Mouse (Mus musculus): ENCODE data around the gene Pitpnm3. TPM values are rescaled to one million over a fixed set of nuclear protein-coding genes. Genes with fewer than 3 reads are reported as not detected.
A peak's percentile ranks its signal among the peaks of the same experiment; 100 is the strongest.

The Pitpnm3 gene
- polyA plus RNA-seq, 1 experiment = 55.9 TPM

GRCm38 (mm10) chr11:72032589-72032988 lies 103.0 kb downstream of the Pitpnm3 start:
- Histone ChIP-seq H3K4me1 (ENCODE audit: control insufficient read depth, insufficient read depth, low read length) (no peaks in the 10 kb centered on the region), H3K27me3 (ENCODE audit: control insufficient read depth, insufficient read depth, low read length) (no peaks in the 10 kb centered on the region), H3K4me3 (replicated peaks; ENCODE audit: insufficient read depth, low read depth, low read length) (no peak overlapping the region), H3K27ac (ENCODE audit: insufficient read depth, low read length) (no peak overlapping the region)
- TF ChIP-seq POLR2A (IDR thresholded peaks at IDR 0.05; ENCODE audit: borderline replicate concordance, insufficient read depth, low read length) = no peak
- no peak for TF ChIP-seq CTCF (IDR thresholded peaks at IDR 0.05; ENCODE audit: borderline replicate concordance, insufficient read depth, low read depth, low read length)
- WGBS = 92% methylated on average over 3 of the region's 3 CpGs
- DNase-seq = no peak

- no peak for DNase-seq
- 69% methylated on average over 4 of the region's 4 CpGs for WGBS
- Histone ChIP-seq H3K27me3 (ENCODE audit: control insufficient read depth, insufficient read depth, low read length) (no peaks in the 10 kb centered on the region), H3K4me1 (ENCODE audit: control insufficient read depth, insufficient read depth, low read length) (no peaks in the 10 kb centered on the region), H3K27ac (ENCODE audit: insufficient read depth, low read length) (no peak overlapping the region), H3K4me3 (replicated peaks; ENCODE audit: insufficient read depth, low read depth, low read length) (no peak overlapping the region)
- TF ChIP-seq CTCF (IDR thresholded peaks at IDR 0.05; ENCODE audit: borderline replicate concordance, insufficient read depth, low read depth, low read length) = no peak
- no peak for TF ChIP-seq POLR2A (IDR thresholded peaks at IDR 0.05; ENCODE audit: borderline replicate concordance, insufficient read depth, low read length)
These were observed 103.5 kb downstream of the Pitpnm3 start for GRCm38 (mm10) chr11:72032091-72032490.

GRCm38 (mm10) chr11:72031353-72031752 lies 104.2 kb downstream of the Pitpnm3 start:
- Histone ChIP-seq H3K4me3 (replicated peaks; ENCODE audit: insufficient read depth, low read depth, low read length) (no peak overlapping the region), H3K4me1 (ENCODE audit: control insufficient read depth, insufficient read depth, low read length) (no peaks in the 10 kb centered on the region), H3K27me3 (ENCODE audit: control insufficient read depth, insufficient read depth, low read length) (no peaks in the 10 kb centered on the region), H3K27ac (ENCODE audit: insufficient read depth, low read length) (no peak overlapping the region)
- 68% methylated on average over 7 of the region's 7 CpGs for WGBS
- no peak for DNase-seq
- no peak for TF ChIP-seq POLR2A (IDR thresholded peaks at IDR 0.05; ENCODE audit: borderline replicate concordance, insufficient read depth, low read length)
- TF ChIP-seq CTCF (IDR thresholded peaks at IDR 0.05; ENCODE audit: borderline replicate concordance, insufficient read depth, low read depth, low read length) = no peak

GRCm38 (mm10) chr11:72029143-72029542 lies 106.4 kb downstream of the Pitpnm3 start:
- Histone ChIP-seq H3K27me3 (ENCODE audit: control insufficient read depth, insufficient read depth, low read length) (no peaks in the 10 kb centered on the region), H3K4me3 (replicated peaks; ENCODE audit: insufficient read depth, low read depth, low read length) (no peak overlapping the region), H3K27ac (ENCODE audit: insufficient read depth, low read length) (no peak overlapping the region), H3K4me1 (ENCODE audit: control insufficient read depth, insufficient read depth, low read length) (no peaks in the 10 kb centered on the region)
- WGBS = 17% methylated on average over 23 of the region's 23 CpGs
- no peak for TF ChIP-seq POLR2A (IDR thresholded peaks at IDR 0.05; ENCODE audit: borderline replicate concordance, insufficient read depth, low read length)
- peak; percentile 47 for TF ChIP-seq CTCF (IDR thresholded peaks at IDR 0.05; ENCODE audit: borderline replicate concordance, insufficient read depth, low read depth, low read length)
- DNase-seq = no peak

- TF ChIP-seq CTCF (IDR thresholded peaks at IDR 0.05; ENCODE audit: borderline replicate concordance, insufficient read depth, low read depth, low read length) (no peak), POLR2A (IDR thresholded peaks at IDR 0.05; ENCODE audit: borderline replicate concordance, insufficient read depth, low read length) (no peak)
- H3K27me3 ChIP-seq (ENCODE audit: control insufficient read depth, insufficient read depth, low read length) = no peaks in the 10 kb centered on the region
- WGBS = 91% methylated on average over 9 of the region's 9 CpGs
These were observed 107.7 kb downstream of the Pitpnm3 start for GRCm38 (mm10) chr11:72027836-72028235.

GRCm38 (mm10) chr11:72026516-72026915 lies 109.1 kb downstream of the Pitpnm3 start:
- Histone ChIP-seq H3K27me3 (ENCODE audit: control insufficient read depth, insufficient read depth, low read length) (no peaks in the 10 kb centered on the region), H3K4me3 (replicated peaks; ENCODE audit: insufficient read depth, low read depth, low read length) (no peak overlapping the region), H3K4me1 (ENCODE audit: control insufficient read depth, insufficient read depth, low read length) (no peaks in the 10 kb centered on the region), H3K27ac (ENCODE audit: insufficient read depth, low read length) (no peak overlapping the region)
- no peak for DNase-seq
- WGBS = 92% methylated on average over 9 of the region's 9 CpGs
- no peak for TF ChIP-seq CTCF (IDR thresholded peaks at IDR 0.05; ENCODE audit: borderline replicate concordance, insufficient read depth, low read depth, low read length)
- no peak for TF ChIP-seq POLR2A (IDR thresholded peaks at IDR 0.05; ENCODE audit: borderline replicate concordance, insufficient read depth, low read length)

More at GRCm38 (mm10) chr11:72027836-72028235, 107.7 kb downstream of the Pitpnm3 start:
- Histone ChIP-seq H3K4me1 (ENCODE audit: control insufficient read depth, insufficient read depth, low read length) (no peaks in the 10 kb centered on the region), H3K27ac (ENCODE audit: insufficient read depth, low read length) (no peak overlapping the region), H3K4me3 (replicated peaks; ENCODE audit: insufficient read depth, low read depth, low read length) (no peak overlapping the region)
- no peak for DNase-seq

GRCm38 (mm10) chr11:72025843-72026242 lies 109.7 kb downstream of the Pitpnm3 start:
- Histone ChIP-seq H3K27ac (ENCODE audit: insufficient read depth, low read length) (no peak overlapping the region), H3K4me3 (replicated peaks; ENCODE audit: insufficient read depth, low read depth, low read length) (no peak overlapping the region), H3K4me1 (ENCODE audit: control insufficient read depth, insufficient read depth, low read length) (no peaks in the 10 kb centered on the region), H3K27me3 (ENCODE audit: control insufficient read depth, insufficient read depth, low read length) (no peaks in the 10 kb centered on the region)
- no peak for DNase-seq
- WGBS = 45% methylated on average over 5 of the region's 5 CpGs
- TF ChIP-seq CTCF (IDR thresholded peaks at IDR 0.05; ENCODE audit: borderline replicate concordance, insufficient read depth, low read depth, low read length) = peak; percentile 44; the same call in 1 of the 2 replicates
- no peak for TF ChIP-seq POLR2A (IDR thresholded peaks at IDR 0.05; ENCODE audit: borderline replicate concordance, insufficient read depth, low read length)

GRCm38 (mm10) chr11:72024193-72024781 lies 111.3 kb downstream of the Pitpnm3 start:
- 25% methylated on average over 5 of the region's 5 CpGs for WGBS
- peak; percentile 79 for DNase-seq
- H3K4me1 ChIP-seq (ENCODE audit: control insufficient read depth, insufficient read depth, low read length) = no peaks in the 10 kb centered on the region
- no peak overlapping the region for H3K4me3 ChIP-seq (replicated peaks; ENCODE audit: insufficient read depth, low read depth, low read length)
- TF ChIP-seq CTCF (IDR thresholded peaks at IDR 0.05; ENCODE audit: borderline replicate concordance, insufficient read depth, low read depth, low read length) (peak; percentile 85), POLR2A (IDR thresholded peaks at IDR 0.05; ENCODE audit: borderline replicate concordance, insufficient read depth, low read length) (no peak)
- H3K27ac ChIP-seq (ENCODE audit: insufficient read depth, low read length) = no peak overlapping the region
- no peaks in the 10 kb centered on the region for H3K27me3 ChIP-seq (ENCODE audit: control insufficient read depth, insufficient read depth, low read length)

All from cerebellum, adult 2 months (tissue).